Mouse (Mus musculus) heart, embryonic 14.5 days (tissue): ENCODE results near the gene Ranbp10. TPM values are rescaled to one million over a fixed set of nuclear protein-coding genes. Genes with fewer than 3 reads are reported as not detected.

Source experiments
- ATAC-seq: fragments of 200-750 bp; cut with Nextera tagmentation; 2 replicates; pipeline ENCODE4 v1.8.0; 2017; ENCODE audit warnings: low read depth, moderate TSS enrichment; ENCODE audit not compliant: insufficient number of reproducible peaks, insufficient read depth, low FRiP score
- H3K27ac ChIP-seq, 2 experiments: fragments of 200-500 bp in 1 of 2; fragments of 300-500 bp in 1 of 2; sonication (generic) in 1 of 2; replicated peaks in 1 of 2; 2 replicates each; pipeline ENCODE4 v1.5.1; 2012 to 2014; ENCODE audit warnings: low read depth in 2 of 2, low read length in 2 of 2, control low read depth in 1 of 2, mild to moderate bottlenecking in 1 of 2, mixed read lengths in 1 of 2; ENCODE audit not compliant: control insufficient read depth in 1 of 2, insufficient read depth in 1 of 2
- H3K27me3 ChIP-seq: fragments of 300-500 bp; sonication (generic); 2 replicates; pipeline ENCODE4 v1.6.1; 2014; ENCODE audit warnings: mild to moderate bottlenecking, low read length, control low read depth; ENCODE audit not compliant: control insufficient read depth, insufficient read depth
- H3K36me3 ChIP-seq: fragments of 300-500 bp; sonication (generic); 2 replicates; pipeline ENCODE4 v1.6.1; 2014; ENCODE audit warnings: mild to moderate bottlenecking, control low read depth, low read length, mixed read lengths; ENCODE audit not compliant: control insufficient read depth, insufficient read depth
- H3K4me1 ChIP-seq, 2 experiments: fragments of 200-500 bp in 1 of 2; fragments of 300-500 bp in 1 of 2; sonication (generic) in 1 of 2; 2 replicates each; pipeline ENCODE4 v1.6.1; 2012 to 2014; ENCODE audit warnings: low read length in 2 of 2, control low read depth in 1 of 2, mixed read lengths in 1 of 2; ENCODE audit not compliant: control insufficient read depth in 2 of 2, insufficient read depth in 2 of 2
- H3K4me2 ChIP-seq: fragments of 300-500 bp; sonication (generic); 2 replicates; pipeline ENCODE4 v1.6.1; 2014; ENCODE audit warnings: mild to moderate bottlenecking, low read length
- H3K4me3 ChIP-seq, 2 experiments: fragments of 200-500 bp in 1 of 2; fragments of 300-500 bp in 1 of 2; sonication (generic) in 1 of 2; 2 replicates each; pipeline ENCODE4 v1.5.1; 2012 to 2014; ENCODE audit warnings: low read length in 2 of 2, mild to moderate bottlenecking in 2 of 2, control low read depth in 1 of 2, low read depth in 1 of 2, moderate library complexity in 1 of 2; ENCODE audit not compliant: control insufficient read depth in 1 of 2, insufficient read depth in 1 of 2
- H3K9ac ChIP-seq: fragments of 300-500 bp; sonication (generic); 2 replicates; pipeline ENCODE4 v1.6.1; 2014; ENCODE audit warnings: mild to moderate bottlenecking, low read length
- H3K9me3 ChIP-seq: fragments of 300-500 bp; sonication (generic); 2 replicates; pipeline ENCODE4 v1.6.1; 2016; ENCODE audit warnings: low read length, control low read depth; ENCODE audit not compliant: control insufficient read depth
- WGBS: fragments of 180-500 bp; shearing (Covaris S2); extraction: QIAGEN DNeasy Blood & Tissue Kit; methylation state at CpG from one replicate; pipeline ENCODE4 v1.1.7; 2014; 5-methylcytosine and 5-hydroxymethylcytosine counted together
- polyA plus RNA-seq: library from polyadenylated mRNA; unstranded; fragments of >200 nt; fragmentation: Nextera tagmentation; extraction: Ambion mirVana; gene quantifications from 2 replicates; pipeline ENCODE4 v1.2.1, GENCODE M21; 2014

Gene Ranbp10
- polyA plus RNA-seq, 1 experiment from 2014 or later: 11.5 TPM

GRCm38 (mm10) chr8:105810245-105810786 is 16.8 kb downstream of the Ranbp10 start:
- peaks cover 2 to 22% of the 10 kb centered on the region in 2 experiments for H3K4me1 ChIP-seq
- 75% methylated on average over 6 of the region's 6 CpGs for WGBS
- H3K9me3 ChIP-seq: no peaks in the 10 kb centered on the region
- H3K36me3 ChIP-seq: peaks cover 16% of the 10 kb centered on the region
- H3K4me3 ChIP-seq: no peak overlapping the region
- no peak overlapping the region for H3K27ac ChIP-seq
- no peaks in the 10 kb centered on the region for H3K27me3 ChIP-seq
- ATAC-seq: no peak
- H3K4me2 ChIP-seq: no peak overlapping the region
- H3K9ac ChIP-seq: no peak overlapping the region

- peaks cover 2 to 22% of the 10 kb centered on the region in 2 experiments for H3K4me1 ChIP-seq
- no peak overlapping the region for H3K9ac ChIP-seq
- no peak overlapping the region for H3K4me2 ChIP-seq
- no peak for ATAC-seq
- H3K9me3 ChIP-seq: no peaks in the 10 kb centered on the region
- 85% methylated on average over 2 of the region's 2 CpGs for WGBS
- H3K27ac ChIP-seq: no peak overlapping the region
- peaks cover 30% of the 10 kb centered on the region for H3K36me3 ChIP-seq
- no peak overlapping the region for H3K4me3 ChIP-seq
- no peaks in the 10 kb centered on the region for H3K27me3 ChIP-seq
Measured at GRCm38 (mm10) chr8:105808480-105808879, 18.7 kb downstream of the Ranbp10 start.

- H3K4me3 ChIP-seq: no peak overlapping the region
- H3K4me2 ChIP-seq: no peak overlapping the region
- WGBS: 69% methylated on average over 5 of the region's 5 CpGs
- ATAC-seq: no peak
- H3K9me3 ChIP-seq: no peaks in the 10 kb centered on the region
- H3K9ac ChIP-seq: no peak overlapping the region
- H3K27me3 ChIP-seq: no peaks in the 10 kb centered on the region
- peaks cover 2 to 22% of the 10 kb centered on the region in 2 experiments for H3K4me1 ChIP-seq
- H3K27ac ChIP-seq: peak overlapping the region in 1 of 2 experiments; percentile 36; a peak in 1 of 4 replicates
- H3K36me3 ChIP-seq: peaks cover 30% of the 10 kb centered on the region
Measured at GRCm38 (mm10) chr8:105807766-105808165, 19.4 kb downstream of the Ranbp10 start.

- peaks cover 17% of the 10 kb centered on the region for H3K36me3 ChIP-seq
- ATAC-seq: no peak
- H3K27me3 ChIP-seq: no peaks in the 10 kb centered on the region
- no peak overlapping the region for H3K4me3 ChIP-seq
- peaks cover 2 to 11% of the 10 kb centered on the region in 2 experiments; a peak in 3 of 4 replicates for H3K4me1 ChIP-seq
- 87% methylated on average over 1 of the region's 1 CpGs for WGBS
- H3K4me2 ChIP-seq: no peak overlapping the region
- no peaks in the 10 kb centered on the region for H3K9me3 ChIP-seq
- no peak overlapping the region for H3K9ac ChIP-seq
- H3K27ac ChIP-seq: no peak overlapping the region
Measured at GRCm38 (mm10) chr8:105805964-105806363, 21.2 kb downstream of the Ranbp10 start.

GRCm38 (mm10) chr8:105805346-105805745 is 21.8 kb downstream of the Ranbp10 start:
- Histone ChIP-seq H3K9ac (no peak overlapping the region), H3K36me3 (peaks cover 16% of the 10 kb centered on the region), H3K27me3 (no peaks in the 10 kb centered on the region), H3K4me1 (peaks cover 2 to 12% of the 10 kb centered on the region in 2 experiments; a peak in 2 of 4 replicates), H3K4me2 (no peak overlapping the region), H3K27ac (no peak overlapping the region), H3K4me3 (no peak overlapping the region), H3K9me3 (no peaks in the 10 kb centered on the region)
- no peak for ATAC-seq
- WGBS: 69% methylated on average over 3 of the region's 3 CpGs

- H3K9ac ChIP-seq: no peak overlapping the region
- no peaks in the 10 kb centered on the region for H3K27me3 ChIP-seq
- H3K4me1 ChIP-seq: peaks cover 5 to 16% of the 10 kb centered on the region in 2 experiments; a peak in 3 of 4 replicates
- no peak overlapping the region for H3K4me2 ChIP-seq
- H3K27ac ChIP-seq: no peak overlapping the region
- ATAC-seq: no peak
- H3K9me3 ChIP-seq: no peaks in the 10 kb centered on the region
- peaks cover 16% of the 10 kb centered on the region for H3K36me3 ChIP-seq
- 94% methylated on average over 7 of the region's 7 CpGs for WGBS
- no peak overlapping the region for H3K4me3 ChIP-seq
Measured at GRCm38 (mm10) chr8:105804797-105805196, 22.4 kb downstream of the Ranbp10 start.

GRCm38 (mm10) chr8:105801153-105801904 is 25.8 kb downstream of the Ranbp10 start:
- peaks cover 16% of the 10 kb centered on the region for H3K36me3 ChIP-seq
- no peaks in the 10 kb centered on the region for H3K9me3 ChIP-seq
- no peaks in the 10 kb centered on the region for H3K27me3 ChIP-seq
- H3K4me1 ChIP-seq: peaks cover 13 to 25% of the 10 kb centered on the region in 2 experiments
- ATAC-seq: no peak
- H3K9ac ChIP-seq: no peak overlapping the region
- WGBS: 79% methylated on average over 6 of the region's 6 CpGs
- no peak overlapping the region for H3K27ac ChIP-seq
- no peak overlapping the region for H3K4me3 ChIP-seq
- no peak overlapping the region for H3K4me2 ChIP-seq
